Mouse (Mus musculus) mouse embryonic stem cell (cell line): ENCODE measurements around the gene Itln1.

Source experiments
- in situ Hi-C, 2 experiments: fragments of 300-500 bp; cut with MboI; formaldehyde crosslinking; loops; 1 replicate in 1 of 2; 3 replicates in 1 of 2; pipeline ENCODE4 v1.14.3; 2019 to 2020; ENCODE audit warnings: low sequenced_read_pairs in 2 of 2, low pct_unique_long_range_greater_than_20kb in 1 of 2, mixed read lengths in 1 of 2; ENCODE audit not compliant: unreplicated experiment in 1 of 2

The Itln1 gene

DNA sequence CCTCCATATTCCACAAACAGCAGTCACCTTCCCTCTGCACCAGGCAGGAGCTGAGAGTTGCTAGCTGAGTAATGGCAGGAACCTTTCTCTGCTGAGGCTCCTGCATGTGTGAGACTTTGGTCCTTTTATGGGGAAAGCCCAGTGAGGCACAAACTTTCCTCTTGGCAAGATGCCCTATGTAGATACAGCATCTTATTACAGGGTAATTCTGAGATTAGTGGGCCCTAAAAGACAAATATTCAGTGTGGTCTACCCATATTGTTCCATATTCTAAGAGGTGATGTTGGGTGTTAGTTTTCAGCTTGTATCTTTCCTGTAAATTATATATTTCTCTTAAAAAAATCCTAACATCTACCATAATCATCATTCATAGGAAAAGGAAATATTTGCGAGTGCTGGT, at the start of gene Itln1:
Itln1 (minus strand) TSS at position 101 of the 400 bp plus-strand sequence.
- in situ Hi-C loops = no loop called here

DNA sequence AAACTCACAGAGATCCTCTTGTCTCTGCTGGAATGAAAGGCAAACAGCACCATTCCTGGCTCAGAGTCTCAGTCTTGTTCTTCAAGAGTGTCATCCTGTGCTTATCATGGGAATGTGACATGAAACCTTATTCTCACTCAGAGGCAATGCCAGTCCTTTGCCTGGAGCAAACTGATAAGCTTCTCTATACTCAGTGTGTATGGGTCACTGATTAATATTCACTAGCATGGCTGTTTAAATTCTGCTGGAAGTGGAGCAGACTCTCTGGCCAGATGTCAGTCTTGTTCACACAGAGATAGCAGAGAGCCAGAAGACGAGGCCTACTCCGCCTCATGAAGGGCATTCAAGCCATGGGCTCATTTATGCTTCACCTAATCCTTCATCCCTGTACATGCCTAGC, 49.5 kb upstream of the Itln1 start:
- in situ Hi-C loops = no loop called here

- in situ Hi-C loops = no loop called here
These were observed 42.1 kb upstream of the Itln1 start for GRCm38 (mm10) chr1:171577168-171577567.

- in situ Hi-C loops = loop anchor here (5.0 kb wide), 1 partner anchor 41 kb away; no protein-coding TSS in a partner anchor
These were observed 33.3 kb upstream of the Itln1 start for GRCm38 (mm10) chr1:171568436-171568835.

DNA sequence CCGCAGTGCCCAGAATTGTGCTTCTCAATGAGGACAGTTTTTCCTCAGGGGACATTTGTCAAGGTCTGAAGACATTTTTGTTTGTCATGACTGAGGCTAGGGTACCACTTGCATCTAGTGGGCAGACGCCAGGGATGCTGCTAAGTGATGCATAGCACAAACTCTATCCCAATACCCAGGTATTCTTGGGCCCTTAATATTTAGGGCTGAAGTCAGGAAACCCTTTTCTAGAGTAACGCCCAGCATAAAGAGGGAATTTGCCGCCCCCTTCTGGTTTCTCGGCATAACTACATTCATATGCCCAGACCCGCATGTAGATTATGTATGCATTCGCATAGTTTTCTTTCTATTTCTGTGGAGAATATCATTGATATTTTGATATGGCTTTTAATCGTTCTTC, 31.7 kb upstream of the Itln1 start:
- in situ Hi-C loops = loop anchor here (5.0 kb wide), 1 partner anchor 39 kb away; no protein-coding TSS in a partner anchor

- in situ Hi-C loops = loop anchor here (5.0 kb wide), 1 partner anchor 39 kb away; no protein-coding TSS in a partner anchor
These were observed 30.8 kb upstream of the Itln1 start for GRCm38 (mm10) chr1:171565888-171566287.

GRCm38 (mm10) chr1:171564247-171564646, 29.2 kb upstream of the Itln1 start:
- in situ Hi-C loops = no loop called here

DNA sequence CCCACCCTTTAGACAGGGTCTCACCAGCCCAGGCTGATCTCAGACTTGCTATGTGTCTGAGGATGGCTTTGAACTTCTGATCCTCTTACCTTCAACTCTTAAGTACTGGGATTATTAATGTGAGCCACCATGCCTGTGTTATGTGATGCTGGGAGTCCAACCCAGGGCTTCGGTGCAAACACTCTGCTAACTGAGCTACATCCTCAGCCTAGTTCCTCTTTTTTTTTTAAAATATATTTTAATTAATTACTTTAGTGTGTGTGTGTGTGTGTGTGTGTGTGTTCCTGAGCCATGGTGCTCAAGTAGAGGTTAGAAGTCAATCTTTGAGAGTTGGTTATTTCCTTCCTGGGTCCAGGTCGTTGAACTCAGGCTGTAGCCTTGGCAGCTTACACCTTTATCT, 27.9 kb upstream of the Itln1 start:
- in situ Hi-C loops = no loop called here

GRCm38 (mm10) chr1:171561639-171562225, 26.6 kb upstream of the Itln1 start:
- in situ Hi-C loops = no loop called here

DNA sequence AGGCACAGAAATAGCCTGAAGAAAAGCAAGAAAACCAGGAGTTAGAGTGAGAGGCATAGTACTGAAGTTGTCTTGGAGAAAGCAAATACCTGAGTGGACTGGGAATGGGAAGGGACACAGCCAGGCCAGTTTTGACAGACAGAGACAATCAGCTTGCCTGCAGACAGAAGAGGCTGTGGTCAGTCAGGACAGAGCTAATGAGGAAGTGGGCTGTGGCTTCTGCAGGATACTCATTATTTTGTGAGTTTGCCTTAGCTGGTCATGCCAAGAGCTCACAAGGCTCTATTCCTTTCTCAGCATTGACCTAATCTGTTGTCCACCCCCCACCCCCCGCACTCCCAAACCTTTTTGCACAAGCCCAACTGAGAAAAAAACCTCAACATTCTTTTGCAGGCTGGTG, 26.1 kb upstream of the Itln1 start:
- in situ Hi-C loops = no loop called here

DNA sequence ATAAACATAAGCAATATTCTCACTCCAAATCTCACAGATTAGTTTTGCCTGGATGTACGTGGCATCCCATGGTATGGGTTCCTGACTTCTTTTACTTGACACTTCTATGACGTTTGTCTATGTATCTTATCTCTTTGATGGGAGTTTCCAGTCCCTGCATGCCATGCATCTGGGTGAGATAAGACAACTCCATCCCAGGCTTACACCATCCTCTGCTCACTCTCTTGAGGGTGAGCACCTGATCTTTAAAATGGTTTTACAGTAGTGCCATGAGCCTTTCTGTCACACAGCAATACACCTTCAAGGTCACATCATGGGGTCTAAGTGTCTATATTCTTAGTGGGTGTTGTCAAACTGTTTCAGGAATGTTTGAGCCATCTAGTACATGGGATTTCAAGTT, 25.2 kb upstream of the Itln1 start:
- in situ Hi-C loops = no loop called here

DNA sequence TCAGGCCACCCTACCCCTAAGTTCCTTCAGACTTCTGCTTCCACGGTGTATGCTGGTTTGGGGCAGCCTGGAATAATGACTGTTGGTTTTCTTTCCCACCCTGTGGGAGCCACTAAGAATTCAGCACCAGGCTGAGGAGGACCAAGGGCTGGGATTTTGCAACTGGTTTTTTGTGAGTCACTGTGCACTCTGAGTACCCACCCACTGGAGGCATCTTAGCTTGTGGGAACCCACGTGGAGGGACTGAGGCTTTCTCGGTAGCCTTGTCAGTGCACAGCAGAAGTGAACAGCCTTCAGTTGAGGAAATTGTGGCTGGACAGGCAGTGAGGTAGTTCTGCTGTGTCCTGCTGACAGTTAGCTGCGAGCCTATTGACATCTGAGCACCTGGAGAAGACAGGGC, 23.8 kb upstream of the Itln1 start, which contains the start of gene Cd244a:
Cd244a (plus strand) TSS at position 296 of the 400 bp plus-strand sequence.
- in situ Hi-C loops = no loop called here

- in situ Hi-C loops = no loop called here
These were observed 23.3 kb upstream of the Itln1 start for GRCm38 (mm10) chr1:171558407-171558806.

DNA sequence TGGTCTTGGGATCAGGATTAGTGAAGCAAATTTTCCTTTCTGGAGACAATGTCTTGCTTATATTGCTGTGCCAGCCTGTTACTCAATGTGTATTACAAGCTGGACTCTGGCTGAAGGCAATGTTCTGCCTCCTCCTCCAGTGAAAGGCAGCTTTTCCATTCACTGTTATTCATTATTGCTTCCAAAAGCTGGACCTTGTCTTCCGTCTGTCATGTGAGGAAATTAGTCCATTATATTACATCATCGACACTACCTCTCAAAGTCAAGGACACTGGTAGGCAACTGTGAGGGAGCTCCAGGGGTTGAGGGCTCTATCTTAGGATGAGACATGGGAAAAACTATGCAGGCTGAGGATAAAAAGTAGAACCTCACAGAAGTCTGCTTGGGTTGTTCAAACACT, 21.3 kb upstream of the Itln1 start:
- in situ Hi-C loops = no loop called here

DNA sequence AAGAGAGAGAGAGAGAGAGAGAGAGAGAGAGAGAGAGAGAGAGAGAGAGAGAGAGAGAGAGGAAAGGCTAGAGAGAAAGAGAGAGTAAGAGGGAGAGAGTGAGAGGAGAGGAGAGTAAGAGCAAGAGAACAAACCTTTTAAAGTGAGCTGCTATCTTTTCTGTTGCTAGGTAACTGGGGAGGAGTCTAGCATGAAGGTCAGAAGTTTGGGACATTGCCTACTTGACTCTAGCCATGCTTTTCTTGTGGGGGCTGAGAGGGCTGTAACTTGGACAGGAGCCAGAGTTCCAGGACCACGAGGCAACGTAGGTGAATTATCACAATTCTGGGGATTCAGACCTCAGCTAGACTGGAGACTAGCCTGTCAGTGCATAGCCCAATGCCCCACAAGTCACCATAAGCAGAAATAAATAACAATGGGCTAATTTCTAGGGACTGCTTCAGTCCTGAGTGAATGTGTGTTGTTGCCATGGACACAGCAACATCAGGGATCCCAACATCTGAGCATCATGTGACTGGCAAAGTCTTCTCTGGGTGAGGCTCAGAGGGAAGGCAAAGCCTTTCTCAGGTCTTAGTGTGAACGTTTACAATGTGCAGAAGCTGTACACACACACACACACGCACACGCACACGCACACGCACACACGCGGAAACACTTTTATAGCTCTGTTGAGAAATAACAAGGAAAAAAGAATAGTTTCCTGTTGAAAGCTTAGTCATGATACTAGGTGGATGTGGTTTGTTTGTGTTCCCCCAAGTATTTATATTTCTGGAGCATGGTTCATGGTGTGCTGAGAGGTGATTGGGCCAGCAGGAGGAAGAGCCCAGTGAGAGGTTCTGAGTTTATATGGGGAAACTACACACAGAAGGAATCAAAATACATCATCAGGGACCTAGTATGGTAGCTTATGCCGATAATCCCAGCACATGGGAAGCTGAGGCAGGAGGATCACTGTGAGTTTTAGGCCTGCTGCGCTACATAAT, 18.6 kb upstream of the Itln1 start:
- in situ Hi-C loops = no loop called here

GRCm38 (mm10) chr1:171552230-171552629, 17.1 kb upstream of the Itln1 start:
- in situ Hi-C loops = no loop called here

GRCm38 (mm10) chr1:171551326-171551725, 16.2 kb upstream of the Itln1 start:
- in situ Hi-C loops = no loop called here

GRCm38 (mm10) chr1:171540694-171541093, 5.6 kb upstream of the Itln1 start:
- in situ Hi-C loops = no loop called here

- in situ Hi-C loops = no loop called here
These were observed 537 bp downstream of the Itln1 start for GRCm38 (mm10) chr1:171534557-171534956.
